Mouse (Mus musculus) stomach, embryonic 15.5 days (tissue): ENCODE results near the gene Hist1h2bp. TPM values are rescaled to one million over a fixed set of nuclear protein-coding genes. Genes with fewer than 3 reads are reported as not detected.
A peak's percentile ranks its signal among the peaks of the same experiment; 100 is the strongest.
"Not testable (repeated sequence)": the region's sequence is repeated elsewhere in the genome, so short reads cannot be mapped to it uniquely, and the experiment has no call there.

Source experiments
- ATAC-seq: fragments of 200-750 bp; cut with Nextera tagmentation; 2 replicates; pipeline ENCODE4 v1.8.0; 2017; ENCODE audit warnings: low read depth, moderate number of reproducible peaks, moderate TSS enrichment; ENCODE audit not compliant: insufficient read depth, low FRiP score
- H3K27ac ChIP-seq: fragments of 300-500 bp; sonication (generic); 2 replicates; pipeline ENCODE4 v1.5.1; 2015; ENCODE audit warnings: mild to moderate bottlenecking, inconsistent platforms
- H3K27me3 ChIP-seq: fragments of 300-500 bp; sonication (generic); replicated peaks from 2 replicates; pipeline ENCODE4 v1.6.1; 2015; ENCODE audit warnings: inconsistent platforms
- H3K36me3 ChIP-seq: fragments of 300-500 bp; sonication (generic); 2 replicates; pipeline ENCODE4 v1.6.1; 2015; ENCODE audit warnings: inconsistent platforms
- H3K4me1 ChIP-seq: fragments of 300-500 bp; sonication (generic); 2 replicates; pipeline ENCODE4 v1.6.1; 2015; ENCODE audit warnings: inconsistent platforms
- H3K4me2 ChIP-seq: fragments of 300-500 bp; sonication (generic); 2 replicates; pipeline ENCODE4 v1.6.1; 2015; ENCODE audit warnings: mild to moderate bottlenecking, inconsistent platforms
- H3K4me3 ChIP-seq: fragments of 300-500 bp; sonication (generic); replicated peaks from 2 replicates; pipeline ENCODE4 v1.5.1; 2015; ENCODE audit warnings: inconsistent platforms
- H3K9ac ChIP-seq: fragments of 300-500 bp; sonication (generic); 2 replicates; pipeline ENCODE4 v1.6.1; 2015; ENCODE audit warnings: inconsistent platforms
- H3K9me3 ChIP-seq: fragments of 300-500 bp; sonication (generic); 2 replicates; pipeline ENCODE4 v1.6.1; 2016; ENCODE audit warnings: inconsistent platforms
- WGBS: fragments of 180-500 bp; shearing (Covaris S2); methylation state at CpG from one replicate; pipeline ENCODE4 v1.1.7; 2015; 5-methylcytosine and 5-hydroxymethylcytosine counted together
- microRNA-seq: library from miRNA; unstranded; fragments of <30 nt; microRNA quantifications from one replicate; pipeline ENCODE4, GENCODE M21; 2016
- polyA plus RNA-seq: library from polyadenylated mRNA; unstranded; fragments of >200 nt; fragmentation: Nextera tagmentation; extraction: Ambion mirVana; gene quantifications from 2 replicates; pipeline ENCODE4 v1.2.1, GENCODE M21; 2015

Gene Hist1h2bp
- polyA plus RNA-seq, 1 experiment from 2014 or later = 2.1 TPM

DNA sequence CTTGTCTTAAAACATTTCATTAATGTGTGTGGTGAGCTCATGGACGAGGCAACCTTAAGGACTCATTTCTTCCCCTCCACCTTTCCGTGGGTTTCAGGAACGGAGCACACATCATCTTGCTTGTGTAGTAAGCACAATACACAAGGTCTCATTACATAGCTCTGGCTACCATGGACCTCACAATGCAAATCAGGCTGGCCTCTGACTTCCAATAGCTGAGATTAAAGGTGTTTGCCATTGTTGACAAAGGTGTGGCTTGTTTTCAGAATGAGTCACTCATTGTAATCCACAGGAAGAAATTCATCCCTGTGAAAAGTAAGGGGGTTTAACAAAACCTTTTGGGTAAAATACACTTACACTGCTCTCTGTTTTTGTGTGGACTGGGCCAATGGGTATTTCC, 41.2 kb downstream of the Hist1h2bp start:
- H3K4me2 ChIP-seq = no peak overlapping the region
- 57% methylated on average over 3 of the region's 3 CpGs for WGBS
- no peak for ATAC-seq
- no peak overlapping the region; the same call in 1 of the 2 replicates for H3K27ac ChIP-seq
- H3K4me1 ChIP-seq = no peaks in the 10 kb centered on the region
- H3K4me3 ChIP-seq = no peak overlapping the region
- no peak overlapping the region for H3K9ac ChIP-seq
- no peaks in the 10 kb centered on the region for H3K9me3 ChIP-seq
- H3K36me3 ChIP-seq = no peaks in the 10 kb centered on the region
- no peaks in the 10 kb centered on the region for H3K27me3 ChIP-seq

DNA sequence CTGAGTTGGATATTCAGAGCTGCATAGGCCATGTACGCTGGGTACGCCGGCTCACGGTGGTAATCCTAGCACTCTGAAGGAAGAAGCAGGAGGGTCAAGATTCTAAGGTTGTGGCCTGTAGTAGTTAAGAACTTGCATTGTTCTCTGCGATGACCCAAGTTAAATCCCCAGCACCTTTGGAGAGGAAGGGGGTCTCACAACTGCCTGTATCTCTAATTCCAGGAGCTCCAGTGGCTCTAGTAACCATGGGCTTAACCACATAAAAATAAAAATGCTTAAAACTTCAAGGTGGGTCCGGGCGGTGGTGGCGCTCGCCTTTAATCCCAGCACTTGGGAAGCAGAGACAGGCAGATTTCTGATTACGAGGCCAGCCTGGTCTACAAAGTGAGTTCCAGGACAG, 43.1 kb downstream of the Hist1h2bp start:
- ATAC-seq = no peak
- Histone ChIP-seq H3K4me3 (no peak overlapping the region), H3K9me3 (no peaks in the 10 kb centered on the region), H3K27me3 (no peaks in the 10 kb centered on the region), H3K27ac (no peak overlapping the region), H3K9ac (no peak overlapping the region), H3K4me1 (no peaks in the 10 kb centered on the region), H3K36me3 (no peaks in the 10 kb centered on the region), H3K4me2 (no peak overlapping the region)
- 90% methylated on average over 10 of the region's 10 CpGs for WGBS

DNA sequence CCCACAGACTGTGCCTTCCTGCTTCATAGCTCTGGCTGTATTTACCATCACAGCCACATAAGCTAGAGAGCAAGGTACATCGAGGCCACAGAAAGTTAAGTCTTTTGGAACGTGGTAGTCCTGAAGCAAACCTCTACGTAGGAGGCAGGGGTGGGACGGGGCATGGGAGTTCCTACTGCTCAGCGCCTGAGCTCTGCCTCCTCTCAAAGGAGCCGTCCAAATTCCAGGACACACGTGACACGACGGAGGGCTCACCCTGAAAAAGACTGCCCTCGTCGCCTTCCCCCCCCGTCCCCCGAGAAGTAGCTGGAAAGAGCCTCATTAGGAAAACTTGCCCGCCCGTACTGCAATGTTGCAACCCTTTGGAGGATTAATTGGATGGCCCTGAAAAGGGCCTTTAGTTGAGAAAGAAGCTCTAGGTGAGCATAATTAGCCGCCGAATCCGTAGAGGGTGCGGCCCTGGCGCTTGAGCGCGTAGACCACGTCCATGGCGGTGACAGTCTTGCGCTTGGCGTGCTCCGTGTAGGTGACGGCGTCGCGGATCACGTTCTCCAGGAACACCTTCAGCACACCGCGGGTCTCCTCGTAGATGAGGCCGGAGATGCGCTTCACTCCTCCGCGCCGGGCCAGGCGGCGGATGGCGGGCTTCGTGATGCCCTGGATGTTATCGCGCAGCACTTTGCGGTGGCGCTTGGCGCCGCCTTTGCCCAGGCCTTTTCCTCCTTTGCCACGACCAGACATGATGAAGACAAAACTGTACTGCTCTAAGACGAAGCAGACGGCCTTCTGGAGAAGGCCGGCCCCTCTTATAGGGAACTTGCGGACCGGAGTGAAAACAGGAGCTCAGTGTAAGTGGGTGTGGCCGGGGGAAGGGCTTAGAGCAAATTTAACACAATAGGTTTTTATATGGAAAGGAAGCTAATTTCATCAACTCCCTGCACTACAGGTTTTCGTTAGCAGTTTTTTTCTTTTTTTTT, 44.4 kb downstream of the Hist1h2bp start, which contains the start of gene Hist1h4n:
Hist1h4n (minus strand) TSS at position 779 of the 977 bp plus-strand sequence.
- WGBS = under 1% methylated on average over 27 of the region's 58 CpGs
- ATAC-seq = peak; percentile 82
- peak within 1 kb of the TSS; percentile 18; the same call in 1 of the 2 replicates for H3K4me3 ChIP-seq
- not testable (repeated sequence) for H3K4me1 ChIP-seq, H3K27me3 ChIP-seq, H3K27ac ChIP-seq, H3K9ac ChIP-seq, H3K36me3 ChIP-seq, H3K9me3 ChIP-seq
- H3K4me2 ChIP-seq = peak within 1 kb of the TSS; percentile 33; the same call in 1 of the 2 replicates

DNA sequence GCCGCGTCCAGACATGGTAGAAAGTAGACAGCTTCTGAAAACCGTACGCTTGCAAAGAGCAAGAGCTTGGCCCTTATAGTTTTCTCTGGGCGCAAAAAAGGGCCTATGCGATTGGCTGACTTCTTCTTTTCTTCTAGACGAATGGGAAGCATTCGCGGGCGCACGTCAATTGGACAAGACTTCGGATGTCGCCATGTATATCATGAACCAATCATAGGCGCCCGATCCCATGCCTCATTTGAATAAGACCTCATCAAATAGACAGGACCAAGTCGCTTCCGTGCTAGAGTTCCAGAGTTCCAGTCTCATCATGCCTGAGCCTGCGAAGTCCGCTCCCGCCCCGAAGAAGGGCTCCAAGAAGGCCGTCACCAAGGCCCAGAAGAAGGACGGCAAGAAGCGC, 46.2 kb downstream of the Hist1h2bp start, which contains the start of the genes Hist1h2ap and Hist1h2br:
Hist1h2ap (minus strand) TSS at position 47 of the 400 bp plus-strand sequence.
Hist1h2br (plus strand) TSS at position 283 of the 400 bp plus-strand sequence.
- H3K9ac ChIP-seq, H3K4me2 ChIP-seq, H3K36me3 ChIP-seq, H3K27me3 ChIP-seq, H3K9me3 ChIP-seq, H3K4me3 ChIP-seq, H3K27ac ChIP-seq, H3K4me1 ChIP-seq: not testable (repeated sequence)
- no CpG with 5 or more reads among the region's 24 CpGs for WGBS
- ATAC-seq = peak; percentile 93

Small RNA genes lying within 50 kb of the gene (microRNA-seq; reads per million reads assigned to microRNA genes)
- gene Gm19658 (not detected), gene Gm44346 (not detected), gene Gm44454 (not detected), gene Gm44466 (not detected)

Other genes starting within 250 kb of the Hist1h2bp start
- gene Olfr1366, start 244.7 kb upstream of the Hist1h2bp start, polyA plus RNA-seq = 0.26 and 0.27 TPM in 2 replicates
- gene Olfr1535, start 227.6 kb upstream of the Hist1h2bp start, polyA plus RNA-seq = 0.06 TPM in 1 of 2 replicates, not detected in the other
- gene Olfr1364, start 205.7 kb upstream of the Hist1h2bp start, polyA plus RNA-seq = not detected in 2 replicates
- gene Olfr1362, start 173.4 kb upstream of the Hist1h2bp start, polyA plus RNA-seq = not detected in 2 replicates
- gene Olfr11, start 144.9 kb upstream of the Hist1h2bp start, polyA plus RNA-seq = not detected in 2 replicates
- gene Olfr1361, start 124.1 kb upstream of the Hist1h2bp start, polyA plus RNA-seq = not detected in 2 replicates
- gene Olfr1360, start 110.1 kb upstream of the Hist1h2bp start, polyA plus RNA-seq = not detected in 2 replicates
- not detected in 2 replicates for gene Olfr1359, start 89.3 kb upstream of the Hist1h2bp start, polyA plus RNA-seq
- 1.4 and 4.4 TPM in 2 replicates for gene Hist1h2bl, start 71.3 kb upstream of the Hist1h2bp start, polyA plus RNA-seq
- gene Hist1h2ai, start 71.0 kb upstream of the Hist1h2bp start, polyA plus RNA-seq = 25.1 TPM in 2 replicates
- gene Hist1h3h, start 69.8 kb upstream of the Hist1h2bp start, polyA plus RNA-seq = 4.7 and 6.3 TPM in 2 replicates
- 2.5 and 3.3 TPM in 2 replicates for gene Hist1h2bm, start 65.4 kb upstream of the Hist1h2bp start, polyA plus RNA-seq
- 2.9 and 3.6 TPM in 2 replicates for gene Hist1h4j, start 52.4 kb upstream of the Hist1h2bp start, polyA plus RNA-seq
- 2.4 and 3.2 TPM in 2 replicates for gene Hist1h4k, start 37.0 kb upstream of the Hist1h2bp start, polyA plus RNA-seq
- 28.6 and 40.6 TPM in 2 replicates for gene Hist1h2ak, start 33.6 kb upstream of the Hist1h2bp start, polyA plus RNA-seq
- gene Hist1h2bn, start 33.3 kb upstream of the Hist1h2bp start, polyA plus RNA-seq = 3.3 and 6.0 TPM in 2 replicates
- gene Hist1h1b, start 6.8 kb upstream of the Hist1h2bp start, polyA plus RNA-seq = 25.3 and 26.3 TPM in 2 replicates
- 109 and 120 TPM in 2 replicates for gene Hist1h3i, start 4.1 kb upstream of the Hist1h2bp start, polyA plus RNA-seq
- 9.6 and 16.6 TPM in 2 replicates for gene Hist1h2an, start 243 bp upstream of the Hist1h2bp start, polyA plus RNA-seq
- 17.3 and 17.7 TPM in 2 replicates for gene Hist1h2bq, start 22.7 kb downstream of the Hist1h2bp start, polyA plus RNA-seq
- 1.7 TPM in 1 of 2 replicates, not detected in the other for gene Hist1h2ao, start 23.0 kb downstream of the Hist1h2bp start, polyA plus RNA-seq
- 0.68 TPM in 1 of 2 replicates, not detected in the other for gene Hist1h4m, start 24.3 kb downstream of the Hist1h2bp start, polyA plus RNA-seq
- 14.0 and 15.4 TPM in 2 replicates for gene Hist1h4n, start 44.7 kb downstream of the Hist1h2bp start, polyA plus RNA-seq
- 2,912 and 3,763 TPM in 2 replicates for gene Hist1h2ap, start 46.0 kb downstream of the Hist1h2bp start, polyA plus RNA-seq
- 19.8 and 19.9 TPM in 2 replicates for gene Hist1h2br, start 46.3 kb downstream of the Hist1h2bp start, polyA plus RNA-seq
- 7.8 and 8.5 TPM in 2 replicates for gene Zfp184, start 157.6 kb downstream of the Hist1h2bp start, polyA plus RNA-seq
- 0.09 and 0.12 TPM in 2 replicates for gene Pom121l2, start 193.7 kb downstream of the Hist1h2bp start, polyA plus RNA-seq
- gene Prss16, start 222.3 kb downstream of the Hist1h2bp start, polyA plus RNA-seq = 0.94 and 1.5 TPM in 2 replicates
- 4.9 and 13.3 TPM in 2 replicates for gene Hist1h2ah, start 248.1 kb downstream of the Hist1h2bp start, polyA plus RNA-seq
- gene Hist1h2bk, start 248.4 kb downstream of the Hist1h2bp start, polyA plus RNA-seq = 4.6 and 5.5 TPM in 2 replicates